Mouse (Mus musculus) MEL (cell line): ENCODE data around the gene Olfr414. TPM values are rescaled to one million over a fixed set of nuclear protein-coding genes. Genes with fewer than 3 reads are reported as not detected.

Source experiments
- DNase-seq: peaks from one replicate; pipeline ENCODE4 v3.0.0; 2011; ENCODE audit warnings: low read depth, low spot score
- H3K27ac ChIP-seq: 2 replicates; pipeline ENCODE4 v1.5.1; 2012; ENCODE audit warnings: low read depth, mild to moderate bottlenecking, control low read depth, low read length, moderate library complexity; ENCODE audit not compliant: control insufficient read depth
- H3K27me3 ChIP-seq, 2 experiments: fragments of 150-350 bp in 1 of 2; sonication (generic) in 1 of 2; 2 replicates each; pipeline ENCODE4 v1.6.1; 2012; ENCODE audit warnings: low read length in 2 of 2, mild to moderate bottlenecking in 2 of 2, improper control_type of control experiment in 1 of 2, moderate library complexity in 1 of 2; ENCODE audit not compliant: insufficient read depth in 2 of 2, control insufficient read depth in 1 of 2
- H3K36me3 ChIP-seq, 2 experiments: 2 replicates each; pipeline ENCODE4 v1.6.1; 2012 to 2014; ENCODE audit warnings: low read length in 2 of 2, improper control_type of control experiment in 1 of 2, inconsistent platforms in 1 of 2, mild to moderate bottlenecking in 1 of 2; ENCODE audit not compliant: insufficient read depth in 2 of 2, control insufficient read depth in 1 of 2
- H3K4me1 ChIP-seq, 2 experiments: fragments of 150-350 bp in 1 of 2; sonication (generic) in 1 of 2; 2 replicates each; pipeline ENCODE4 v1.6.1; 2012; ENCODE audit warnings: low read length in 2 of 2, improper control_type of control experiment in 1 of 2, mild to moderate bottlenecking in 1 of 2; ENCODE audit not compliant: insufficient read depth in 2 of 2, control insufficient read depth in 1 of 2
- H3K4me3 ChIP-seq, 2 experiments: fragments of 150-350 bp in 1 of 2; sonication (generic) in 1 of 2; 2 replicates each; pipeline ENCODE4 v1.5.1; 2012; ENCODE audit warnings: low read depth in 2 of 2, low read length in 2 of 2, mild to moderate bottlenecking in 2 of 2, moderate library complexity in 2 of 2, control low read depth in 1 of 2, improper control_type of control experiment in 1 of 2; ENCODE audit not compliant: control insufficient read depth in 1 of 2, insufficient read depth in 1 of 2
- H3K79me2 ChIP-seq: 2 replicates; pipeline ENCODE4 v1.6.1; 2012; ENCODE audit warnings: mild to moderate bottlenecking, low read length, moderate library complexity; ENCODE audit not compliant: control insufficient read depth, poor library complexity, insufficient read depth
- H3K9ac ChIP-seq: 2 replicates; pipeline ENCODE4 v1.6.1; 2012; ENCODE audit warnings: low read depth, mild to moderate bottlenecking, control low read depth, low read length, moderate library complexity; ENCODE audit not compliant: control insufficient read depth, poor library complexity, severe bottlenecking
- H3K9me3 ChIP-seq: fragments of 150-350 bp; sonication (generic); replicated peaks from 2 replicates; pipeline ENCODE4 v1.6.1; 2012; ENCODE audit warnings: mild to moderate bottlenecking, low read length, improper control_type of control experiment, moderate library complexity; ENCODE audit not compliant: insufficient read depth
- BHLHE40 ChIP-seq: IDR thresholded peaks from 2 replicates; pipeline ENCODE4 v1.6.1; 2012; ENCODE audit warnings: low read depth, mild to moderate bottlenecking, inconsistent platforms, low read length, improper control_type of control experiment, borderline replicate concordance
- CHD1 ChIP-seq: IDR thresholded peaks from 2 replicates; pipeline ENCODE4 v1.6.1; 2012; ENCODE audit warnings: low read depth, mild to moderate bottlenecking, inconsistent platforms, low read length, improper control_type of control experiment
- CHD2 ChIP-seq: IDR thresholded peaks from 2 replicates; pipeline ENCODE4 v1.6.1; 2011; ENCODE audit warnings: low read length, improper control_type of control experiment
- CTCF ChIP-seq, 3 experiments: IDR thresholded peaks in 2 of 3; conservative IDR thresholded peaks in 1 of 3; 2 replicates each; pipeline ENCODE4 v1.5.1; 2011 to 2012; ENCODE audit warnings: low read length in 3 of 3, low read depth in 2 of 3, mild to moderate bottlenecking in 2 of 3, improper control_type of control experiment in 1 of 3, inconsistent platforms in 1 of 3, mixed read lengths in 1 of 3, moderate library complexity in 1 of 3; ENCODE audit not compliant: control insufficient read depth in 1 of 3, insufficient read depth in 1 of 3, poor library complexity in 1 of 3, severe bottlenecking in 1 of 3
- ELF1 ChIP-seq: IDR thresholded peaks from 2 replicates; pipeline ENCODE4 v1.6.1; 2014; ENCODE audit warnings: low read depth, mild to moderate bottlenecking, inconsistent platforms, low read length, improper control_type of control experiment, moderate library complexity
- EP300 ChIP-seq, 2 experiments: IDR thresholded peaks; 2 replicates each; pipeline ENCODE4 v1.6.1; 2011; ENCODE audit warnings: improper control_type of control experiment in 2 of 2, low read length in 2 of 2, low read depth in 1 of 2, mild to moderate bottlenecking in 1 of 2
- ETS1 ChIP-seq: IDR thresholded peaks from 2 replicates; pipeline ENCODE4 v1.6.1; 2012; ENCODE audit warnings: low read depth, mild to moderate bottlenecking, inconsistent platforms, low read length, improper control_type of control experiment, moderate library complexity
- GATA1 ChIP-seq: IDR thresholded peaks from 2 replicates; pipeline ENCODE4 v1.6.1; 2011; ENCODE audit warnings: low read depth, low read length, improper control_type of control experiment
- HCFC1 ChIP-seq: IDR thresholded peaks from 2 replicates; pipeline ENCODE4 v1.6.1; 2012; ENCODE audit warnings: low read depth, mild to moderate bottlenecking, inconsistent platforms, low read length, improper control_type of control experiment, moderate library complexity
- JUND ChIP-seq: IDR thresholded peaks from 2 replicates; pipeline ENCODE4 v1.6.1; 2011; ENCODE audit warnings: low read depth, mild to moderate bottlenecking, improper control_type of control experiment, low read length
- MAX ChIP-seq: IDR thresholded peaks from 2 replicates; pipeline ENCODE4 v1.6.1; 2011; ENCODE audit warnings: low read length, improper control_type of control experiment
- MYB ChIP-seq: IDR thresholded peaks from 2 replicates; pipeline ENCODE4 v1.6.1; 2011; ENCODE audit warnings: mild to moderate bottlenecking, low read depth, low read length, improper control_type of control experiment
- MYC ChIP-seq: IDR thresholded peaks from 2 replicates; pipeline ENCODE4 v1.6.1; 2011; ENCODE audit warnings: low read depth, mild to moderate bottlenecking, low read length, improper control_type of control experiment, moderate library complexity
- NRF1 ChIP-seq: IDR thresholded peaks from 2 replicates; pipeline ENCODE4 v1.6.1; 2014; ENCODE audit warnings: low read depth, mild to moderate bottlenecking, inconsistent platforms, low read length, improper control_type of control experiment, moderate library complexity; ENCODE audit not compliant: poor library complexity, insufficient read depth, severe bottlenecking
- POLR2AphosphoS2 ChIP-seq: IDR thresholded peaks from 2 replicates; pipeline ENCODE4 v1.6.1; 2011; ENCODE audit warnings: low read length, improper control_type of control experiment
- RCOR1 ChIP-seq: IDR thresholded peaks from 2 replicates; pipeline ENCODE4 v1.6.1; 2012; ENCODE audit warnings: low read depth, mild to moderate bottlenecking, inconsistent platforms, low read length, improper control_type of control experiment
- SMC3 ChIP-seq: IDR thresholded peaks from 2 replicates; pipeline ENCODE4 v1.6.1; 2011; ENCODE audit warnings: low read depth, low read length, improper control_type of control experiment
- TAL1 ChIP-seq: IDR thresholded peaks from 2 replicates; pipeline ENCODE4 v1.6.1; 2012; ENCODE audit warnings: mild to moderate bottlenecking, inconsistent platforms, low read length, moderate library complexity, mixed read lengths
- TCF12 ChIP-seq: IDR thresholded peaks from 2 replicates; pipeline ENCODE4 v1.6.1; 2014; ENCODE audit warnings: low read depth, mild to moderate bottlenecking, inconsistent platforms, low read length, improper control_type of control experiment, moderate library complexity
- UBTF ChIP-seq: IDR thresholded peaks from 2 replicates; pipeline ENCODE4 v1.6.1; 2012; ENCODE audit warnings: low read depth, mild to moderate bottlenecking, inconsistent platforms, low read length, improper control_type of control experiment, moderate library complexity, borderline replicate concordance; ENCODE audit not compliant: insufficient read depth
- ZC3H11A ChIP-seq: IDR thresholded peaks from 2 replicates; pipeline ENCODE4 v1.6.1; 2012; ENCODE audit warnings: low read depth, mild to moderate bottlenecking, inconsistent platforms, low read length, improper control_type of control experiment
- ZKSCAN1 ChIP-seq: IDR thresholded peaks from 2 replicates; pipeline ENCODE4 v1.6.1; 2012; ENCODE audit warnings: low read depth, mild to moderate bottlenecking, inconsistent platforms, low read length, improper control_type of control experiment, moderate library complexity
- ZMIZ1 ChIP-seq: IDR thresholded peaks from 2 replicates; pipeline ENCODE4 v1.6.1; 2012; ENCODE audit warnings: low read depth, mild to moderate bottlenecking, inconsistent platforms, low read length, improper control_type of control experiment, moderate library complexity
- ZNF384 ChIP-seq: IDR thresholded peaks from 2 replicates; pipeline ENCODE4 v1.6.1; 2012; ENCODE audit warnings: low read depth, mild to moderate bottlenecking, inconsistent platforms, low read length, improper control_type of control experiment
- polyA plus RNA-seq, 2 experiments: library from polyadenylated mRNA; stranded (reverse) in 1 of 2; unstranded in 1 of 2; fragments of >175 nt in 1 of 2; fragments of >200 nt in 1 of 2; gene quantifications; 2 replicates each; pipeline versions ENCODE4 v1.2.1 to v1.2.4; 2012; ENCODE audit warnings: low replicate concordance in 2 of 2, low read depth in 1 of 2; ENCODE audit not compliant: insufficient read length in 2 of 2, insufficient read depth in 1 of 2, missing spikeins in 1 of 2
- total RNA-seq: library from RNA; depleted of rRNA; stranded (reverse); fragments of 300-350 nt; gene quantifications from 2 replicates; pipeline ENCODE4 v1.2.3, GENCODE M21; 2012

The Olfr414 gene
- total and polyA plus RNA-seq, 3 experiments, result 0.11 TPM; not detected in 2

- H3K27ac ChIP-seq, result no peak overlapping the region
- H3K36me3 ChIP-seq, result peaks cover 0 to 23% of the 10 kb centered on the region in 2 experiments; a peak in 2 of 4 replicates
- DNase-seq, result peak; percentile 41
- H3K9me3 ChIP-seq, result no peaks in the 10 kb centered on the region
- no peak overlapping the region for H3K9ac ChIP-seq
- peak in 1 of 2 experiments; percentile 40; a peak in 1 of 4 replicates for TF ChIP-seq EP300 (IDR thresholded peaks at IDR 0.05; ENCODE audit: low read depth in 1 of 2, low read length in 2 of 2)
- TF ChIP-seq TAL1, result no peak
- no peak for TF ChIP-seq ZKSCAN1
- TF ChIP-seq RCOR1, result peak; percentile 63; the same call in 1 of the 2 replicates
- peak; percentile 46; the same call in 1 of the 2 replicates for TF ChIP-seq GATA1
- no peaks in the 10 kb centered on the region for H3K79me2 ChIP-seq
- H3K27me3 ChIP-seq, result no peaks in the 10 kb centered on the region
- no peak overlapping the region for H3K4me3 ChIP-seq
- H3K4me1 ChIP-seq, result peaks cover 15 to 18% of the 10 kb centered on the region in 2 experiments
Measured at GRCm38 (mm10) chr1:174427402-174427801, 3.5 kb downstream of the Olfr414 start.

GRCm38 (mm10) chr1:174428407-174428806 lies 4.5 kb downstream of the Olfr414 start:
- Histone ChIP-seq H3K4me3 (no peak overlapping the region), H3K9ac (no peak overlapping the region), H3K4me1 (peaks cover 11 to 15% of the 10 kb centered on the region in 2 experiments), H3K27me3 (no peaks in the 10 kb centered on the region), H3K27ac (no peak overlapping the region), H3K79me2 (no peaks in the 10 kb centered on the region), H3K36me3 (peaks cover 0 to 19% of the 10 kb centered on the region in 2 experiments; a peak in 2 of 4 replicates), H3K9me3 (no peaks in the 10 kb centered on the region)
- peak; percentile 42 for TF ChIP-seq TCF12
- no peak for TF ChIP-seq CHD2
- TF ChIP-seq RCOR1, result 0 out of 2 replicates have a peak, but pooled peaks have one; percentile 26
- TF ChIP-seq GATA1, result peak; percentile 30; the same call in 1 of the 2 replicates
- TF ChIP-seq ETS1, result 0 out of 2 replicates have a peak, but pooled peaks have one; percentile 42
- TF ChIP-seq EP300 (IDR thresholded peaks at IDR 0.05; ENCODE audit: low read depth in 1 of 2, low read length in 2 of 2), result peak; percentile 53 to 55; a peak in 2 of 4 replicates
- peak; percentile 51 for TF ChIP-seq TAL1
- no peak for TF ChIP-seq NRF1
- DNase-seq, result peak; percentile 45

GRCm38 (mm10) chr1:174434121-174434520 lies 10.3 kb downstream of the Olfr414 start:
- no peaks in the 10 kb centered on the region for H3K79me2 ChIP-seq
- TF ChIP-seq CTCF (IDR thresholded peaks at IDR 0.05 in 2 of 3, conservative IDR thresholded peaks at IDR 0.05 in 1 of 3; ENCODE audit: control insufficient read depth in 1 of 3, insufficient read depth in 1 of 3, low read depth in 2 of 3, low read length in 3 of 3, poor library complexity in 1 of 3, severe bottlenecking in 1 of 3) (no peak), JUND (no peak), MYC (no peak), EP300 (IDR thresholded peaks at IDR 0.05; ENCODE audit: low read depth in 1 of 2, low read length in 2 of 2) (no peak), ZMIZ1 (no peak), HCFC1 (no peak), GATA1 (no peak), ELF1 (no peak), POLR2AphosphoS2 (no peak), UBTF (no peak), CHD1 (no peak), NRF1 (no peak), ZC3H11A (no peak), ZNF384 (no peak), MYB (no peak), MAX (no peak), SMC3 (no peak), TAL1 (no peak), BHLHE40 (no peak)
- DNase-seq, result peak; percentile 33

More at GRCm38 (mm10) chr1:174434121-174434520, 10.3 kb downstream of the Olfr414 start:
- no peaks in the 10 kb centered on the region for H3K9me3 ChIP-seq
- no peaks in the 10 kb centered on the region for H3K36me3 ChIP-seq
- H3K27me3 ChIP-seq, result no peaks in the 10 kb centered on the region
- no peaks in the 10 kb centered on the region for H3K4me1 ChIP-seq
- no peak overlapping the region for H3K27ac ChIP-seq
- H3K9ac ChIP-seq, result no peak overlapping the region
- no peak overlapping the region for H3K4me3 ChIP-seq
